Mouse (Mus musculus) activated CD4-positive, CD25-positive, alpha-beta regulatory T cell, adult 4 months (primary cell): ENCODE measurements at regions not wholly inside any gene's neighbourhood (a gene's known extent, or its start where the extent isn't known, plus 50 kb on each side); places are given as distances from the start of the nearest gene placed in this dataset.

Source experiments
- ATAC-seq: one replicate; pipeline ENCODE4 v1.8.0; 2017

DNA sequence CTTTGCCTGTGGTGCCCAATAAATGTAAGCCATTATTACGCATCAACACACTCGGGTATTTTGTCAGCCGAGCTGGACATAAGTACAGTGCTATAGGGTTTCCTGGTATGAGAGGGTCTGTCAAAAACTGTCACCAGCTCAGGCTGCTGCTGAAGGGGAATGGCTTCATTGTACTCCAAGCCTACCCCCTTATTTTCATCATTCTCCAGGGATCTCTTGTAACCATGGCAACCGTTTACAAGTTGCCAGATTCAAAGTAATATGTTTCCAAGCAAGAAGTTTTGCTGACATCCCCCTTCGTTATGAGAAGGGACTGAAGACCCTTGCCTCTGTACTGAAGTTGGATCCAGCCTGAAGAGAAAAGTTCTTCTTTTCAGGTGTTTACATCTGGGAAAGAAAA lies 410.3 kb upstream of the Kdm8 start:
- no peak for ATAC-seq

DNA sequence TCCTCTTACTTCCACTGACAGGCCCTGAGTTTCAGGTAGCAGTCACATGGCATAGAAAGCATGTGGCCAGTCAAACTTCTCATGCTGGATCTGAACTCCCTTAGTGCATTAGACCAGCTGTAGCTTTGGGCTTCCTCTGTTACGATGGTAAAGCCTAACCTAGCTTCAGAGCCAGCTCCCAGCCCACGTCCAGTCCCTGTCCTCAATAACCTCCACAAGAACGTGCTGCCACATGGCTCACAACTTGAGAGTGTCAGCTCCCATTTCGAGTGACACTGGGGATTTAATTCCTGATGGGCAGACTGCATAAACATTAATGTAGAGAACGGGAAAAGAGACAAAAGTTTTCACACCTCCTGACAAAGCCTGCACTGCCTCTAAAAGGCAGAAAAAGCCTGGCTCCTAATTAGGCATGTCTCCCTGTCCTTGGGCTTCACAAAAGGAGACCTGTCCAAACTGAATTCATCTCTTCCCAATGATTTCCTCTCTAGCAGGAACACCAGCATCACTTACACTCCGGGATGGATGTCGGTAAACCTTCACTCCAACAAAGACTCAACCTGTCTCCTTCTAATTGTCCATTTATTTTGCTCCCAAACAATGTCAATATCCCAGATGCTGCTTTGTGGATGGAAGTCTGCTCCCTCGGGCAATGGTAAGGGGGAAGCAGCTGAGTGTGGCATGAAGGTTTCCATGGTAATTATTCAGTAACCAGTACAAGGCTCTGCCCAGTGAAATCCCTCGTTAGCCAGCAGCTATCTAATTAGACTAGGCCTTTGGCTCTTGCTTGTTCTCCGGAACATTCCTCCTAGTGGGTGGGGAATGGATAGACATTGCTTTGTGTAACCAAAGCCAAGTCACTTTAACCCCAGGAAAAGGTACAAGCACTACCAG lies 408.1 kb upstream of the Kdm8 start:
- no peak for ATAC-seq

DNA sequence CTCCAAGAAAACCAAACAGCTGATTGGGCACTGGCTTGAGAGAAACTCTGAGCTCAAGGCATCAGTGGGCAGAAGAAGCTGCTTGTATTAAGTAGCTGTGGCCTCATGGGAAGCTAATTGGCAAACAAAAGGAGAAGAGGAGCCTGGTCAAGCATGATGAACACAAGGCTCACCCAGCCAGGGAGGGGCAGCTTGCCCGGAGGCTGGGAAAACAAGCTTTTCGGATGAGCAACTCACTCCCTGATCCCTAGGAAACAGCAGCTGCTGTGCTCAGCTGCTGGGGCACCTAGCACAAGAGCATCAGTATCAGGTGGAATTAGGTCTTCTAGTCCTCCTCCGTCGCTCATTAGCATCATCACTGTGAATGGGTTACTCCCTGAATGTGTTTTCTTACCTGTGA lies 405.6 kb upstream of the Kdm8 start:
- no peak for ATAC-seq

- ATAC-seq = no peak
These were observed 388.4 kb upstream of the Kdm8 start for GRCm38 (mm10) chr7:125055951-125056625.

- no peak for ATAC-seq
These were observed 342.0 kb upstream of the Kdm8 start for GRCm38 (mm10) chr7:125102464-125102863.

DNA sequence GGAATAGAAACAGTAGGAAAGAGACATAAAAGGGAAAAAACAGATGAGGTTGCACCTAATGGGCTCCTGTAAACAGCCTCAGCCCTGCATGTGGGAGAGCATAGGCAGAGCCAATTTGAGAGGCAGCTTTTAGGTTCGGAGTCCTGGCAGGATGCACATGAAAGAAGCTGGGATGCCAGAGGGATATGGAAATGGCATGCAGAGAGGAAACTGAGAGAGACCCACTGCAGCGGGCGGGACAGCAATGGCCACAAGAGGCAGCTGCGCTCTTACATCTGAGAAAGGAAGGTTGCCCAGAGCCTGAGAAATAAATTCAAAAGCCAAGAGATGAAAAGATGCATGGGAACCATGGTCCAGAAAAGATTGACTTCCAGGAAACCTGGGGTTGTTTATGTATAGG lies 340.5 kb upstream of the Kdm8 start:
- no peak for ATAC-seq

GRCm38 (mm10) chr7:125112820-125113273 lies 331.6 kb upstream of the Kdm8 start:
- ATAC-seq = no peak

DNA sequence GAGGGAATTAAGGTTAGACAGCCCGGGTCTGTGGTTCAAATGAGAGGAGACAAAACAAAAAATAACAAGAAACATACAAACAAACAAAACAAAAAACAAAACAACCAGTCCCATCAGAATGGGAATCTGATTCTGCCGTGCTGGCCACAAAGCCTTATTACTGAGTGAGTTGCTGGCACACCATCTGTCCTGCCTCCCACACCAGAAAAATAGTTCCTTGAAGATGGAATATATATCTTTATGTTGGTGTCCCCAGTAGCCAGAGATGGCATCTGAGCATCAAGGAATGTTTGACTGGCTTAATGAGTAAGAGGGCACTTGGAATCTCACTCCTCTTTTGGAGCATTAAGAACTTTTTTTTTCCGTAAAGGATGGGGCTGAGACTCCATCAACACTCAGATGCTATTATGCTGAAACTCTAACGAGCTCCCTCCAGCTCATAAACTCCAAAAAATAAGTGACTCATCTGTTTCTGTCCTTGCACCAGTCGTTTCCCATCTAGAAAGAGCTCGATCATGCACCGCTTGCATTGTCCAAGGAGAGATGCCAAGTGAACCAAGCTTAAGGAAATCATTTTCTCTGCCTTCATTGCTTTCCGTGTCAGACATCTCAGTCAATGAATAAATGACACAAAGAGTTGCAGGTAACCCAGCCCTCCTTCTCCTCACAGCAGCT lies 329.0 kb upstream of the Kdm8 start:
- ATAC-seq = no peak

GRCm38 (mm10) chr7:125117173-125117572 lies 327.3 kb upstream of the Kdm8 start:
- ATAC-seq = no peak

- ATAC-seq = no peak
These were observed 315.3 kb upstream of the Kdm8 start for GRCm38 (mm10) chr7:125129187-125129586.

- no peak for ATAC-seq
These were observed 312.5 kb upstream of the Kdm8 start for GRCm38 (mm10) chr7:125131968-125132367.

DNA sequence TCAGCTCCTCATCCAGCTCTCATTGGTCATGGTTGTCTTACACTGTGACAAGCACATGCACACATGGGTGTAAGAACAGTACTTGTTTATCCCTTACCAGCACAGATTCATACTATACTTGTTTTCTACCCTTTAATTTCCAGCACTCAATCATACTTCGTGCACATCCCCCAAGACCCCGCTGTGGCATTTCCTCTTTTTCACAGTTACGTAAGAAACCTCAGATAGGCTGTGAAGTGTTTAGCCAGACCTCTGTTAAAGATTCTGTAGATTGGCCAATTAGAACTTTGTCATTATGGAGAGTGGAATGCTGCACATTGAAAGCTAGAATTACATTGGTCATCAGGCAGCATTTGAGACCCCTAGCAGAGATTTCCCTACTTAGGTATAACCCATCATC lies 305.9 kb upstream of the Kdm8 start:
- no peak for ATAC-seq

DNA sequence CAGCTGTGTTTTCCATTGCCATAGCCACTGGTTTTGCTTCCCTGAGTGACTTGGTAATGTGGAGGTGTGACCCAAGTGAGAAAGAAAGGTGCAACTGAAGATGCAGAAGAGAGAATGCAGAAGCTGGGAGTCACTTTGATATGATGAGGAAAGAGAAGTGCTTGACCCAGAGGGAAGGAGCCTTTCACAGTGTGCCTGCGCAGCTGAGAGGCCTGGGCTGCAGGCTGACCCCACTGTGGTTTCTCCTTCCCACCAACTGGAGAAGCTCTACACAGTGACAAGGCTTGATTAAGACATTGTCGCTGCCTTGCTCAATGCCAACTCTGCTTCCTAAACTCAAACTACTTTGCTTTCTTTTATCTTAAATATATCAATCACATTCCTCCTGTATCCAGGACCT lies 305.3 kb upstream of the Kdm8 start:
- no peak for ATAC-seq

- ATAC-seq = no peak
These were observed 303.6 kb upstream of the Kdm8 start for GRCm38 (mm10) chr7:125140854-125141253.

- no peak for ATAC-seq
These were observed 302.6 kb upstream of the Kdm8 start for GRCm38 (mm10) chr7:125141864-125142263.

- no peak for ATAC-seq
These were observed 298.5 kb upstream of the Kdm8 start for GRCm38 (mm10) chr7:125146025-125146424.

DNA sequence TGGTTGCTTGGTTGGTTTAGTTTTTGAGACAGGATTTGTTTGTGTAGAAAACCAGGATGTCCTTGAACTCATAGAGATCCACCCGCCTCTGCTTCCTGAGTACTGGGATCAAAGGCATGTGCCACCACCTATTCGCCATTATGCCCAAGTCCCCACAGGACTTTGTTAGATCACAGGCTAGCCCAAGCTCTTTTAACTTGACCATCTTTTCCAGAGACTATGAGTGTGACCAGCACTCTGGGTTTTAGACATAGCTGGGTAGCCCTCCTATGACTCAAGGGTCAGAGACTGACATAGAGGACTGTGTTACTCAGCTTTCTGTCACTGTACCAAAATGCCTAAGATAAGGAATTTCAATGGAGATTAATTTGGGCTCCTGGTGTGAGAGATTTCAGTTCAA lies 295.3 kb upstream of the Kdm8 start:
- no peak for ATAC-seq

DNA sequence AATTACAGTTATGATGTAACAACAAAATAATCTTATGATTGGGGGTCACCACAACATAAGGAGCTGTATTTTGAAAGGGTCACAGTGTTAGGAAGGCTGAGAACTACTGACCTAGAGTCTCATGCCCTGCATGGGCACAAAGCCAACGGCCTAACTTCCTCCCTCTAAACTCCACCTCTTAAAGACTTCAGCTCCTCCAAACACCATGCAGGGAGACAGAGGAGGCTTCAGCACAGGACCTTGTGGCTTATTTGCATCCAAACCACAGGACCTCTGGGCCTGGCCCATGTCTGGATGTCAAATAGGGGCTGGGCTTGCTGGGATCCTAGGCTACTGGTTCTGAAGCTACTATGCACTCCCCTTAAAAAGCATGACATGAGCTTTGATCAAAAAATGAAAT lies 294.7 kb upstream of the Kdm8 start:
- no peak for ATAC-seq

GRCm38 (mm10) chr7:125152281-125152680 lies 292.2 kb upstream of the Kdm8 start:
- no peak for ATAC-seq

GRCm38 (mm10) chr7:125155291-125155690 lies 289.2 kb upstream of the Kdm8 start:
- ATAC-seq = no peak

DNA sequence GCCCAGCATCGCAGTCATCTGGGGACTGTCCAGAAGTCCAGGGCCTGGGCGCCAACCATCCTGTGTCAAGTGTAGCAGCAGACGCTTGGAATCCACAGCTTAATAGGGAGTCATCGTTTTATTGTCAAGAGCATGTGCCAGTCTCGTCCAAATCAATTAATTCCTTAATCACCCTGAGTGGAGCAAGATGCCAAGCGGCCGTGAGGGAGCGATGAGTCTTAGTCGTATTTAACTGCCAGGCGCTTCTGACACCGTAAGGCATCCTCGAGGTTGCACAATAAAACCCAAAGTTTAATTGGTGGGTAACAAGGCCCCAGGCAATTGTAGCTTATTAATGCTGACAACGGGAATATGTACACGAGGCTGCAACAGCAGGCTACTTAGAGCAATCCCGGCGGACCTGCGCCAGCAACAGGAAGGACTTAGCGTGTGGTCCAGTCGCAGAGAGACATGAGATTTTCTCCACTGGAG lies 277.6 kb upstream of the Kdm8 start:
- no peak for ATAC-seq

DNA sequence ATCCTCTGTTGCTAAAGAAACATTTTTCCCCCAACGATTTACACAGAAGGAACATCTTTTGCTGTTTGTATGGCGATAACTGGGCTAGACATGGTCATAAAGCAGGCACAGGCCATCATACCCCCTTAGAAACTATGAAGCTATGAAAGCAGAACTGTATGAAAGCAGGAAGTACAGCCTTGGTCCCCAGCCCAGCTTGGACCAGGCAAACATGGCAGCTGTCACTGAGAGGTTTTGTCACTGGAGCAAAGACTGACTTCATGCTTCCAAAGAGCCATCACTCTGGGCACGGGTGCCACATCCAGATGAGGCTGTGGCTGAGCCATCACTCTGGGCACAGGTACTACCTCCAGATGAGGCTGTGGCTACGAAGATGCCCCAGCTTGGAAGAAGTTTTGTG lies 276.8 kb upstream of the Kdm8 start:
- no peak for ATAC-seq

GRCm38 (mm10) chr7:125181548-125181947 lies 262.9 kb upstream of the Kdm8 start:
- ATAC-seq = no peak
